Mouse (Mus musculus): ENCODE measurements around the gene Mfrp. TPM values are rescaled to one million over a fixed set of nuclear protein-coding genes. Genes with fewer than 3 reads are reported as not detected.

Mfrp gene
- polyA plus RNA-seq, 1 experiment from 2014 or later = not detected

- no peak for DNase-seq (ENCODE audit: low spot score)
These were observed 23.3 kb upstream of the Mfrp start for GRCm38 (mm10) chr9:44078136-44078797.

DNA sequence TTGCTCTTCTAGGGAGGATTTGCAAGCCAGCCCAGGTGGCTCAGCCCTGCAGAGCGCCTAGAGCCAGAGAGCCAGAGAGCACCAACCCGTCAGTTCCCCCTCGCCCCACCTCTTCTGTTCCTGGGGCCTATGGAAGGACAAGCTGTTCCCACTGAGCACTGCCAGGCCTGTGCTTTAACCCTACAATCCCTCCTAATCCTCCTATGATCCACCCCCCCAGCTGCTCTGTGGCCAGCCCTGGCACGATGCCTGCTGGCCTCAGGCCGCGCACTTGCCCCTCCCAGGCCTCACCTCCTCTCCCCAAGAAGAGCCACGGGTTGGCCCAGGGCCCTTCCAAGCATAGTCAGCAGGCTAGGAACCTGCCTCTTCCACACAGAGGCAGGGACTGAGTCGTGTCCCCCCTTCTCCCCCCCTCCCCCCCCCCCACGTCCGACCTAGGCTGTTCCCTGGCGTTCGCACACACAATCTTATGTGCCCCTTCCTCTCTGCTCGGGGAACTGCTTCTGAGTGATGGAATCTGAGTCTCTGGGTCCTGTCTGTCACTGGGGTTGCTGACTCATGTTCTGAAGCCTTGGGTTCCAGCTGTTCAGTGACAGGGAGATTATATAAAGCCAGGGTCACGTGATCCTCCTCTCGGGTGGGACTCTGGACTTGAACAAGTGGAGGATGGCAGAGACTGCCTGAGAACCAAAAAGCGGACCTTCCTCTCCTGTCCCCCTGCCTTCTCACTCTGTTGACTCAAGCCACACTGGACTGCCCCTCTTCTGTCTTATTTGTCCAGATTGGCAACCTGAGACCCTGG lies 22.4 kb upstream of the Mfrp start:
- DNase-seq (ENCODE audit: low spot score) = no peak

GRCm38 (mm10) chr9:44079997-44080780 lies 21.3 kb upstream of the Mfrp start:
- DNase-seq (ENCODE audit: low spot score) = no peak

GRCm38 (mm10) chr9:44080953-44081352 lies 20.6 kb upstream of the Mfrp start:
- no peak for DNase-seq (ENCODE audit: low spot score)

- no peak for DNase-seq (ENCODE audit: low spot score)
These were observed 19.9 kb upstream of the Mfrp start for GRCm38 (mm10) chr9:44081581-44081980.

DNA sequence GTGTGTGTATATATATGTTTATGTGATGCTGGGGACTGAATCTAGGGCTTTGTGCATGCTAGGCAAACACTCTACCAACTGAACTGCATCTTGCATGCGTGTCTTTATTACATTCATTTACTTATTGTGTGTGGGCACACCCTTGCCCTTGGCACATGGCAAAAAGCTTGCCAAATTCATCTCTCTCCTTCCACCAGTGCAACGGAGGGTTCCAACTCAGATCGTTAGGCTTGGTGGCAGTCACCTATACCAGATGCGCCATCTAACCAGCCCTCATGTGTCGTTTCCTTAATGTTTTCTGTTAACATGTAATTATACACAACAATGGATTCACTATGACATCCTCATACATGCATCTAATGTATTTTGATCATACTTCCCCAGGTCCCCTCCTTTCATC lies 19.3 kb upstream of the Mfrp start:
- no peak for DNase-seq (ENCODE audit: low spot score)

- DNase-seq (ENCODE audit: low spot score) = no peak
These were observed 18.0 kb upstream of the Mfrp start for GRCm38 (mm10) chr9:44083392-44084121.

DNA sequence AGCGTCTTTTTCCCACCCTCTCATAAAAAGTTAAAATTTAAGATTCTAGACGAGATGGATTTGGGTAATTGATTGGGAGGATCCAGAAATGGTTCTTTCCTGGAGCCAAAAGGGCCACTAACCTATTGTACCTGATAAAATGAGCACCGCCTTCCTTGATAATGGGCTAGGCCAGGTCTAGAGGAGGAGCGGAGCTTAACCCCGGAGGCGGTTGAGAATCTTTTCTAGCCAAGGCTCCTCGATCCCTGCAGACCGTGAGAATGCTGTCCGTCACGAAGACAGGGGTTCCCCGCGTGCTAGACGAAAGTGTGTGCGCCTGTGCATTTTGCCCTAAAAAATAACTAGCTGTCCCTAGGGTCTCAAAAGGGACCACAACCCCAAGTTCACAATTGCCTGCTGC lies 17.3 kb upstream of the Mfrp start:
- DNase-seq (ENCODE audit: low spot score) = no peak

DNA sequence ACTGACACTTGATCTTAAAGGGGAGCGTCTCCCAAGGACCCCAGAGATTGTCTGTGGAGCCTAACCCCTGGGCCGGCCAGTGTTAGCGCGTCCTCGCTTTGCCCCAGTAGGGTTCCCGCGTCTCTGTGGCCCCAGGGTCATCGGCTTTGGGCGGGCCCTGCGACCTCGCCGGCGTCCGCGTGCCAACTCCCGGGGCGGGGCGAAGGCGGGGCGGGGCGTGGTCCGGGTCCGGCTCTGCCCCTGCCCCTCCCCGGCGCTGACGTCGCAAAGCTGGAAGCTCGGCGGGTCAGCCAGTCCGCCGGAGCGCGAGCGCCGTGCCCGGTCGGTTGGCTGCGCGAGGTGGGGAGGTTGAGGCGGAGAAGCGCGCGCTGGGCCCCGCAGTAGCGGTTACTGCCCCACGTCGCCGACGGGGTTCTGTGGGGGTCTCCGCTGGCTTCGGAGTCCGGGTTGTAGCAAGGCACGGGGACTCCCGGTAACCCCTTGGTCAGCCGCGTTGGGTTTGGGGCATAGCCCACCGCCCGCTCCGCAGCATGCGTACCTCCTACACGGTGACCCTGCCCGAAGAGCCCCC lies 16.8 kb upstream of the Mfrp start:
- DNase-seq (ENCODE audit: low spot score) = peak; percentile 55

DNA sequence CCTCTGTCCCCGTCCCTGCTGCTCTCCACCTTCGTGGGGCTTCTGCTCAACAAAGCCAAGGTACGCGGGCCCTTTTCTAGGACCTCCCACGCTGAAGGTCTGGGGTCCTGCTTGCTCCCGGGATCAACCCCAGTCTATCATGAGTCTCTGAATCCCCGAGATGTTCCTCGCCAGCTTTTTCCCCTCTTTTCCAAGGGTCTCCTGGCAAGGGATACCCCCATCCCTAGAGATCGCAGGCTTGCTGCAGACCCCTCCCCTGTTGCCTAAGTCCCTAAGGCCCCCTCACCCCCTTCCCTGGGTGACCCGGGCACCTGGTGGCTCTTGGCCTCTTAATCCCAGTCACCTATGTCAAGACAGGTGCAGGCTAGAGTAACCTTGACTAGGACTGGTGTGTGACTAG lies 16.3 kb upstream of the Mfrp start:
- no peak for DNase-seq (ENCODE audit: low spot score)

DNA sequence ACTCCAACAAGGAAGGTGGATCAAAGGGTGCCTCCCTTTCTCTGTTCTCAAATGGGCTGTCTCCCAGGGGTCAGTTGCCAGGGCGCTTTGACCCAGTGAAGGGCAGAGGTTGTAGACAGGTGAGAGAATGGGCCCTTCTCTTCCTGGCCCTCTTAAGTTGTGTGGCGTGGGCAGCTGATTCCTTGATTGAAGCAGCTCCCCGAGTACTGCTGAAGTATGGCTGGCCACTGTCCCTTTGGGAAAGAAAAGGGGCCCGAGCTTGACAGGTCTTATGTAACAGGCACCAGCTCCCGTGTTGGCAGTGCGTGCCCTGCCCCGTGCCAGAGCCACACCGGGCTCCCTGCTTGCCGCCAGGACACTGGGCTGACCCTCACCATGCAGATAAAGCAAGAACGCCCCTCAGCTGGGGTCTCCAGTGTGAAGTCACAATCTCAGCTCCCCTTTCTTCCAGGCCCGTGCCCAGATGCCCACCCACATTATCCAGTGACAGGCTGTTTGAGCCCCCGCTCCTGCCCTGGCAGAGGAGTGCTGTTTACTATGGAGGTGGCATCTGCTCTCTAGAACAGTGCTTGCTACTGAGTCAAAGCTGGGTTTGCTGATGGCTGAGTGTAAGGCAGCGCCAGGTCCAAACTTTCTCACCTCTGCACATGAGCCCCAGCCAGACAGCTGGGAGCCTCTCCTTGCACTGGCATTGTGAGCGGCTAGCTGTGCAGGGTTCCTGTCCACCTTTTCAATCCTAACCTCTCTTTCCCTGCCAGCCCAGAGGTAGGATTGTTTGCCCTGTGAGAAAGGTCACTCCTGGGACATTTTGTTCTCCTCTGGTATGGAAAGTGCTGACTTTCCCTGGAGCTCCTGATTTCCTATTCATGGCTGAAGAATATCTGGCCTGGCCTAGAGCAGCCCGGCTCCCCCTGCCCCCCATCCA lies 15.5 kb upstream of the Mfrp start:
- no peak for DNase-seq (ENCODE audit: low spot score)

GRCm38 (mm10) chr9:44086960-44087359 lies 14.6 kb upstream of the Mfrp start:
- no peak for DNase-seq (ENCODE audit: low spot score)

DNA sequence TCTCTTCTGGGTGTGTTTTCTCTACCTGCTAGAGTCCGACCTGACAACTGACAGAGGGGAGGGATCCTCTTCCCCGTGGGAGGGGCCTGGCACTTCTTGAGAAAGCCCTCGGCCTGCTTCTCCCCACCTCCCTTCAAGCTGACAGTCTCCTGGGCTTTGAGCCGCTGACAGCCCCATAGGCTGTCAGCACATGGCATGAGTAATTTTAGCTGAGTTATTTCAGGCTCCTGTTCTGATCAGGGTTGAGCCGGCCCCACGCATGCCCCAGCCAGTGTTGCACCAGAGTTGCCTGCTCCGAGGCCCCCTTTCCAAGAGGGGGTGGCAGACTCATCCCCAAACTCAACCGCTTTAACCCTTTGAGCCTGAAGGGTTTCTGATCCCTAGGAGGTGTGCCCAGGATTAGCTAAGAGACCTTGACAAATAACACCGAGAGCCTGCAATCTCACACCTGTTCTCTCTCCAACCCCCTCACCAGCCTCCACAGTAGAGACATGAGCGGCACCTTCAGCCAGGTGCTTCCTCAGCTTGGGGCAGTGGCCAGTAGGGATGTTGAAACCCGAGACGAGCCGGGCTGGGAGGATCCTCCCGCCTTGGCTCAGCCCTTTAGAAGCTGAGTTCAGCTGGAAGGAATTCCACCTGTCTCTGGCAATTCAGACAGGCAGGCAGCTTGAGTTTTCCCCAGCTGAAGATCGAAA lies 13.6 kb upstream of the Mfrp start:
- DNase-seq (ENCODE audit: low spot score) = no peak

GRCm38 (mm10) chr9:44088877-44089608 lies 12.5 kb upstream of the Mfrp start:
- peak; percentile 44 for DNase-seq (ENCODE audit: low spot score)

DNA sequence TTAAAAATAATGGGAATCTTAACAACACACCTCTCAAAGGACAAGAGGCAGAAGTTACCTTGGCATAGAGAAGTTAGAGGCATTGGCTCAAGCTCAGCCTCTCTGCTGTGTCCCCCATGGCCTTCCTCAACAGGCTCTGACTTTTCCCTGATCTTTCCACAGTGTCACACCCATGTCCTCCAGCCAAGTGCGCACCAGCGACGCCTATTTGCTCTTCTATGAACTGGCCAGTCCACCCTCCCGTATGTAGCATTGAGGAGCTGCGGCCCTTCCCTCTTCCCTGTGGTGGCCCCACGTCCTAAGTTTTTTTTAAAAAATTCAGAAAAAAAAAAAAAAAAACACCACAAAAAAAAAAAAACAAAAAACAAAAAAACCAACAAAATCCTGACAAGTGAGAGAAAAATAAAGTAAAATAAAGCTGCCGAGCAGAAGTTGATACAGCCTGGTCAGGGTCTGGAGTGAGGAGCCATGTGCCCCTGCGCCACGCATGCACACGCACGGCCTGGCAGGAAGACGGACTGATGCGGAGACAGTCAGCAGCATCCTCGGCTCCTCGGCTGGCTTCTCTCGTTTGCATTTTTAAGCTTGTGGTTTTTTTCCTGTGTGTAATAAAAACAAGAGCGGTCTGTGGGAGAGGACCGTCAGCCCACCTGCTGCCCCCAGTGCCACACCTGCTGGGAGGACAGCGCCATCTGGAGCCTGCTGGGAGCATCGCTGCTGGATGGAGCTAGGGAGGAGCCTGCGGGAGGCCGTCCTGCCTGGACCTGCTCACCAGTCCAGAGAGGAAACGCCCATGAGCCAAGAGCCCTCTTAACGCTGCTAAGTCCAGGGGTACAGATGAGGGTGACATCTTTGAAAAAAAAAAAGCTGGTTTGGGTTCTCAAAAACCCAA lies 7.7 kb upstream of the Mfrp start:
- peak; percentile 83 for DNase-seq (ENCODE audit: low spot score)

DNA sequence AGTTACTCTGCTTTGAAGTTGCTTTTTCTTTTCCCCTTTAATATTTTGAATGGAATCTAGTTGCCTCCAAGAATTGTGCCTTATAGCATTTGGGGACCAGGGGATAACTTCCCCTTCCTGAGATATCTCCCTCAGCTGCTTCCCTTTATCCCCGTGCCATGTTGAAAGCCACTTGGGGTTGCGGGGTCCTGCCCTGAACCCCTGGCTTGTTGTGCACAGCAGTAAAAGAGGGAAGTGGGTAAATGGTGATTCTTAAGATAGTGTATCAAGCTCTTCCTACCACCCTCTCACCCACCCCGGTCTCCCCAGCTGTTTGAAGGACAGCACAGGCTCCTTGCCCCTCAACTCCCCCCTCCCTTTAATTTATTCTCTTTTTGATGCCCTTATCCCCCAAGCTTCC lies 6.8 kb upstream of the Mfrp start:
- no peak for DNase-seq (ENCODE audit: low spot score)

DNA sequence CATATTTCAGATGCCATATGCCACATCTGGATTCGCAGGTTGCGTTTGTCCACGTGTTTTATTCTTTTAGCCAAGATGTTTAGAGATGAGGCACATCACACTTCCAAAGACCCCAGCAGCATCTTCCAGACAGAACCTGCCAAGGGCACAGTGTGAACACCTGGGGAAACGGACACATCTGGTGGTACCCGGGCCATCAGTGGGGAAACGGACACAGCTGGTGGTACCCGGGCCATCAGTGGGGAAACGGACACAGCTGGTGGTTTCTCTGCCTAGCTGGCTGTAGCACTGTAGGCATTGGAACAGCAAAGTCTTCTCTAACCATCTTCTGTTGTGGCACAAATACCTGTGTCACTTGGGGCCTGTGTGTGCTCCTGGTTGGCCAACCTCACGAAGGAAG lies 5.7 kb upstream of the Mfrp start:
- DNase-seq (ENCODE audit: low spot score) = no peak

DNA sequence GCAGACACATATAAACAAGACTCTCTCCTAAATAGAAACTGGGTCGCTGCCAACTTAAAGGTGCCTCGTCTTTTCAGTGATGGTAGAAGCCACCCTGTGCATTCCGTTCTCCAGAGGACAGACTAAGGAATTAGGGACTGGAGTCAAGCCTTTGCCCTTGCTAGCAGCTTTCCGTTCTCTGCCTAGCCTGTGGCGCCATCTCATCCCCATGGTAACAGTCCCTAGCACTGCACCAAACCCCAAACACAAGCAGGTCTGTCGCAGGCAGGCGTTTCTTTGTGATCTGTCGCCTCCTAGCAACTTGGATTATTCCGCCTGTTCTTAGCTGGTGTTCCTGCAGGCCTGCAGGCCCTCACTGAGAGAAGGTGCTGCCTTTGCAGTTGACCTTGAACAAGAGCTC lies 5.0 kb upstream of the Mfrp start:
- no peak for DNase-seq (ENCODE audit: low spot score)
